In the genomic region with DNA sequence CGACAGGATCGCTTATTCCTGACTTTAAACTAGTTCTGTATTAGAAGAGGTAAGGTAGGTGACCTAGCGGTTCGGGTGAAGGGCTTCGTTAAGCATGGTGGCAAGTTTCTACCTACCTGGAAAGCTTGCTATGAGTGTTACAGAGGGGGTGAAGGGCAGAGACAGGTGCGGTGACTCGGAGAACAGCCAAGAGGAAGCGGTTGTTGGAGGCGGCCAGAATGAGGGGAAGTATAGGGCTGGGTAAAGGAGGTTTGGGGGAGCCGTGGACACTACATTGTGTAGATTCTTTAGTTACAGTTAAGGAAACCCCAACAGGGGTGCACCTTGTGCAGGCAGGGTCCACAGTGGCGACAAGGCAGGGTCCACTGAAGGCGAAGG, we compare ENCODE assay signal across 8 mouse cellular contexts. TPM values are rescaled to one million over a fixed set of nuclear protein-coding genes. Genes with fewer than 3 reads are reported as not detected.
DNase-seq lines count a peak whose midpoint lies in the region; ATAC-seq and TF ChIP-seq lines count a peak whose summit lies in the region.

No protein-coding gene starts in this region.

- peaks cover 19% of the 10 kb centered on the region for H3K4me1 ChIP-seq in kidney, embryonic 15.5 days
- no peaks in the 10 kb centered on the region for H3K4me1 ChIP-seq in embryonic facial prominence, embryonic 11.5 days (ENCODE audit: control insufficient read depth, insufficient read depth, low read length)
- no peaks in the 10 kb centered on the region for H3K4me1 ChIP-seq in hindbrain, postnatal 0 days (ENCODE audit: insufficient read depth, low read length)
- no peaks in the 10 kb centered on the region; the same call in 1 of the 2 replicates for H3K4me1 ChIP-seq in midbrain, postnatal 0 days (ENCODE audit: insufficient read depth, low read length)

- WGBS in kidney, embryonic 15.5 days: 30% methylated on average over 12 of the region's 12 CpGs
- WGBS in embryonic facial prominence, embryonic 11.5 days: 37% methylated on average over 12 of the region's 12 CpGs
- WGBS in hindbrain, postnatal 0 days: 40% methylated on average over 12 of the region's 12 CpGs
- 35% methylated on average over 12 of the region's 12 CpGs for WGBS in midbrain, postnatal 0 days

- ATAC-seq in kidney, embryonic 15.5 days (replicated peaks; ENCODE audit: low FRiP score): no peak; the same call in 1 of the 2 replicates
- ATAC-seq in embryonic facial prominence, embryonic 11.5 days (replicated peaks; ENCODE audit: insufficient number of reproducible peaks, low FRiP score, low TSS enrichment, low read depth): no peak
- ATAC-seq in hindbrain, postnatal 0 days: no peak; the same call in 1 of the 2 replicates
- ATAC-seq in midbrain, postnatal 0 days (ENCODE audit: low FRiP score): peak; percentile 17

- no peak for TF ChIP-seq CTCF in hindbrain, postnatal 0 days (IDR thresholded peaks at IDR 0.05; ENCODE audit: low read depth)
- no peak for TF ChIP-seq CTCF in midbrain, postnatal 0 days (IDR thresholded peaks at IDR 0.05)

- peak overlapping the region; percentile 99 for H3K4me2 ChIP-seq in kidney, embryonic 15.5 days
- peak overlapping the region; percentile 97 for H3K4me2 ChIP-seq in embryonic facial prominence, embryonic 11.5 days (ENCODE audit: low read depth, low read length)
- peak overlapping the region; percentile 97 for H3K4me2 ChIP-seq in hindbrain, postnatal 0 days (ENCODE audit: low read depth, low read length)
- peak overlapping the region; percentile 94 for H3K4me2 ChIP-seq in midbrain, postnatal 0 days (ENCODE audit: low read depth, low read length, poor library complexity, severe bottlenecking)

- DNase-seq in kidney, postnatal 4 days: no peak
- no peak for DNase-seq in embryonic facial prominence, embryonic 11.5 days (ENCODE audit: low spot score)
- DNase-seq in hindbrain, postnatal 0 days (ENCODE audit: low spot score): no peak
- DNase-seq in midbrain, postnatal 0 days (ENCODE audit: low spot score): no peak
- DNase-seq in urinary bladder, postnatal 10 days (ENCODE audit: low spot score): no peak
- DNase-seq in layer of hippocampus, adult 8-10 months (ENCODE audit: low spot score in 2 of 2): no peak
- DNase-seq in ovary, postnatal 10 days (ENCODE audit: low spot score): no peak

- no peaks in the 10 kb centered on the region for H3K9me3 ChIP-seq in kidney, embryonic 15.5 days (replicated peaks)
- no peaks in the 10 kb centered on the region for H3K9me3 ChIP-seq in embryonic facial prominence, embryonic 11.5 days (replicated peaks; ENCODE audit: control insufficient read depth, low read length)
- H3K9me3 ChIP-seq in hindbrain, postnatal 0 days (ENCODE audit: low read length): no peaks in the 10 kb centered on the region
- no peaks in the 10 kb centered on the region for H3K9me3 ChIP-seq in midbrain, postnatal 0 days (ENCODE audit: low read length)

- peak overlapping the region; percentile 68 for H3K4me3 ChIP-seq in kidney, embryonic 15.5 days (replicated peaks)
- peak overlapping the region; percentile 59 for H3K4me3 ChIP-seq in embryonic facial prominence, embryonic 11.5 days (ENCODE audit: low read depth, low read length)
- peak overlapping the region; percentile 61 for H3K4me3 ChIP-seq in hindbrain, postnatal 0 days (ENCODE audit: low read length)
- H3K4me3 ChIP-seq in midbrain, postnatal 0 days (ENCODE audit: low read depth, low read length): peak overlapping the region; percentile 72

- no peak overlapping the region for H3K27ac ChIP-seq in kidney, embryonic 15.5 days
- H3K27ac ChIP-seq in embryonic facial prominence, embryonic 11.5 days (replicated peaks; ENCODE audit: low read depth, low read length): no peak overlapping the region
- H3K27ac ChIP-seq in hindbrain, postnatal 0 days: no peak overlapping the region
- H3K27ac ChIP-seq in midbrain, postnatal 0 days (ENCODE audit: low read depth, low read length): no peak overlapping the region

- H3K9ac ChIP-seq in kidney, embryonic 15.5 days: peak overlapping the region; percentile 60; the same call in 1 of the 2 replicates
- H3K9ac ChIP-seq in embryonic facial prominence, embryonic 11.5 days (replicated peaks; ENCODE audit: low read length): no peak overlapping the region
- peak overlapping the region; percentile 63 for H3K9ac ChIP-seq in hindbrain, postnatal 0 days (replicated peaks; ENCODE audit: low read length)
- peak overlapping the region; percentile 71 for H3K9ac ChIP-seq in midbrain, postnatal 0 days (replicated peaks; ENCODE audit: low read length, poor library complexity, severe bottlenecking)

- H3K36me3 ChIP-seq in kidney, embryonic 15.5 days: no peaks in the 10 kb centered on the region
- H3K36me3 ChIP-seq in embryonic facial prominence, embryonic 11.5 days (replicated peaks; ENCODE audit: control insufficient read depth, insufficient read depth, low read depth, low read length): no peaks in the 10 kb centered on the region
- no peaks in the 10 kb centered on the region for H3K36me3 ChIP-seq in hindbrain, postnatal 0 days (ENCODE audit: insufficient read depth, low read length)
- H3K36me3 ChIP-seq in midbrain, postnatal 0 days (ENCODE audit: insufficient read depth, low read length): no peaks in the 10 kb centered on the region

- H3K27me3 ChIP-seq in kidney, embryonic 15.5 days: peaks cover 35% of the 10 kb centered on the region
- peaks cover 17% of the 10 kb centered on the region for H3K27me3 ChIP-seq in embryonic facial prominence, embryonic 11.5 days (ENCODE audit: control insufficient read depth, insufficient read depth, low read length)
- H3K27me3 ChIP-seq in hindbrain, postnatal 0 days (ENCODE audit: insufficient read depth, low read length): no peaks in the 10 kb centered on the region
- 0 out of 2 replicates have a peak, but pooled peaks cover 3% of the 10 kb centered on the region for H3K27me3 ChIP-seq in midbrain, postnatal 0 days (ENCODE audit: insufficient read depth, low read length)

RNA-seq across cellular contexts. Expression of gene Tnfrsf11a, which starts 0.5 kb away (rescaled TPM):
- 1.4 and 1.5 TPM in 2 replicates for polyA plus RNA-seq in kidney, embryonic 15.5 days (2015; fragmentation: Nextera tagmentation; extraction: Ambion mirVana)
- 0.38 and 0.46 TPM in 2 replicates for polyA plus RNA-seq in embryonic facial prominence, embryonic 11.5 days (2014; fragmentation: Nextera tagmentation; extraction: Ambion mirVana)
- total RNA-seq in hindbrain, postnatal 0 days (2014; rRNA removed): 3.2 and 4.0 TPM in 2 replicates
- polyA plus RNA-seq in hindbrain, postnatal 0 days (2015; fragmentation: Nextera tagmentation; extraction: Ambion mirVana): 1.1 and 1.2 TPM in 2 replicates
- total RNA-seq in midbrain, postnatal 0 days (2014; rRNA removed): 2.6 and 3.0 TPM in 2 replicates
- polyA plus RNA-seq in midbrain, postnatal 0 days (2015; fragmentation: Nextera tagmentation; extraction: Ambion mirVana): 0.75 and 1.3 TPM in 2 replicates
- total RNA-seq in layer of hippocampus, adult 8-10 months (2022): 1 to 10 TPM; 2.1 to 7.0 (median 4.6) TPM
